Mouse (Mus musculus) hindbrain, embryonic 15.5 days (tissue): ENCODE measurements around the gene Gid8. TPM values are rescaled to one million over a fixed set of nuclear protein-coding genes. Genes with fewer than 3 reads are reported as not detected.
"Not testable (repeated sequence)": the region's sequence is repeated elsewhere in the genome, so short reads cannot be mapped to it uniquely, and the experiment has no call there.

Experiments used
- ATAC-seq: fragments of 200-750 bp; cut with Nextera tagmentation; 2 replicates; pipeline ENCODE4 v1.8.0; 2017; ENCODE audit warnings: low read depth, moderate number of reproducible peaks, moderate TSS enrichment; ENCODE audit not compliant: low FRiP score
- H3K27ac ChIP-seq: fragments of 300-500 bp; sonication (generic); replicated peaks from 2 replicates; pipeline ENCODE4 v1.5.1; 2015; ENCODE audit warnings: mild to moderate bottlenecking, inconsistent platforms
- H3K27me3 ChIP-seq: fragments of 300-500 bp; sonication (generic); 2 replicates; pipeline ENCODE4 v1.6.1; 2015; ENCODE audit warnings: control low read depth, inconsistent platforms
- H3K36me3 ChIP-seq: fragments of 300-500 bp; sonication (generic); 2 replicates; pipeline ENCODE4 v1.6.1; 2015; ENCODE audit warnings: control low read depth, inconsistent platforms
- H3K4me1 ChIP-seq: fragments of 300-500 bp; sonication (generic); replicated peaks from 2 replicates; pipeline ENCODE4 v1.6.1; 2015; ENCODE audit warnings: control low read depth, inconsistent platforms
- H3K4me2 ChIP-seq: fragments of 300-500 bp; sonication (generic); 2 replicates; pipeline ENCODE4 v1.6.1; 2015; ENCODE audit warnings: moderate library complexity, mild to moderate bottlenecking, inconsistent platforms
- H3K4me3 ChIP-seq: fragments of 300-500 bp; sonication (generic); 2 replicates; pipeline ENCODE4 v1.5.1; 2015; ENCODE audit warnings: mild to moderate bottlenecking, inconsistent platforms
- H3K9ac ChIP-seq: fragments of 300-500 bp; sonication (generic); 2 replicates; pipeline ENCODE4 v1.6.1; 2015; ENCODE audit warnings: inconsistent platforms
- H3K9me3 ChIP-seq: fragments of 300-500 bp; sonication (generic); 2 replicates; pipeline ENCODE4 v1.6.1; 2016; ENCODE audit warnings: control low read depth, inconsistent platforms
- WGBS: fragments of 180-500 bp; shearing (Covaris S2); methylation state at CpG from one replicate; pipeline ENCODE4 v1.1.7; 2015; 5-methylcytosine and 5-hydroxymethylcytosine counted together
- polyA plus RNA-seq: library from polyadenylated mRNA; unstranded; fragments of >200 nt; fragmentation: Nextera tagmentation; extraction: Ambion mirVana; gene quantifications from 2 replicates; pipeline ENCODE4 v1.2.1, GENCODE M21; 2015

Gid8 gene
- polyA plus RNA-seq, 1 experiment from 2014 or later: 54.9 TPM

DNA sequence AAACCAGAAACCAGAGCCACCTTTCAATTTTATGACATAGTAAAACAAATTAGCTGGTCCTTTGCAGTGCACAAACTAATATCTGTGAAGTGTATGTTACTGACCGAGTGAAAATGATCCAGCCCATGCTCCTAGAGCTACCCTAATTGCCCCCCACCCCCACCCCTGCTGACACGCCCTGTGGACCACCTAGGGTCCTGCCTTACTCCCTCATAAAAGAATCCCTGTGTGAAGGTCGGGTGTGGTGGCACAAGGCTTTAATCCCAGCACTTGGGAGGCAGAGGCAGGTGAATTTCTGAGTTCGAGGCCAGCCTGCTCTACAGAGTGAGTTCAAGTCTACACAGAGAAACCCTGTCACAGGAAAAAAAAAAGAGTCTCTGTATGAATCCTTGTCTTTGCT lies 1.6 kb downstream of the Gid8 start:
- Histone ChIP-seq H3K9me3 (no peaks in the 10 kb centered on the region), H3K4me3 (peak overlapping the region; percentile 91), H3K27me3 (no peaks in the 10 kb centered on the region), H3K36me3 (peaks cover 19% of the 10 kb centered on the region), H3K4me2 (peak overlapping the region; percentile 80), H3K27ac (no peak overlapping the region), H3K9ac (peak overlapping the region; percentile 99; the same call in 1 of the 2 replicates), H3K4me1 (peaks cover 36% of the 10 kb centered on the region)
- no peak for ATAC-seq
- 67% methylated on average over 4 of the region's 4 CpGs for WGBS

- Histone ChIP-seq H3K27ac (no peak overlapping the region), H3K9me3 (no peaks in the 10 kb centered on the region), H3K4me2 (no peak overlapping the region), H3K4me1 (peaks cover 35% of the 10 kb centered on the region), H3K36me3 (peaks cover 25% of the 10 kb centered on the region), H3K27me3 (no peaks in the 10 kb centered on the region), H3K9ac (no peak overlapping the region), H3K4me3 (no peak overlapping the region)
- no peak for ATAC-seq
- WGBS: 94% methylated on average over 5 of the region's 5 CpGs
Observed at GRCm38 (mm10) chr2:180712037-180712689, 2.2 kb downstream of the Gid8 start.

- H3K9ac ChIP-seq: not testable (repeated sequence)
- H3K36me3 ChIP-seq: peaks cover 61% of the 10 kb centered on the region
Observed at GRCm38 (mm10) chr2:180722748-180723147, 12.8 kb downstream of the Gid8 start.

DNA sequence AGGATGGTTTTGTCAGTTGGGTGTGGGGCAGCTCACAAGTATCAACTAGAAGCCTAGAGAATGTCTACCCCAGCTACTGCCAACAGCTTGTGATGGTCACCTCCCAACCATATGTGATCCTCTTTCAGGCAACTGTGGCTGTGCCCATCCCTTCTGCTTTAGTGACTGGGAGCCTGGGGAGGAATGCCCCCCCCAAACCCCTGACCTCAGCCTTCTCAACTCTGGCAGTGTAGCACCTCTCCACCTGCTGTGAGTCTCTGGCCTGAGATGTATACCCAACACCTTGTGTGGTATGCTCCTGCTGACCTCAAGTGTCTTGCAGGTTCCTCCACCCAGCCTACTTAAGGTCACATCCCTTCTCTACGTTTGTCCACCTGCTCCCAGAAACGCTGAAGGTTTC lies 13.9 kb downstream of the Gid8 start:
- no peak overlapping the region for H3K4me2 ChIP-seq
- H3K27ac ChIP-seq: no peak overlapping the region
- peaks cover 3% of the 10 kb centered on the region; the same call in 1 of the 2 replicates for H3K27me3 ChIP-seq
- peaks cover 50% of the 10 kb centered on the region for H3K36me3 ChIP-seq
- no peak overlapping the region for H3K4me3 ChIP-seq
- no peak overlapping the region for H3K9ac ChIP-seq
- no peaks in the 10 kb centered on the region for H3K9me3 ChIP-seq
- H3K4me1 ChIP-seq: peaks cover 6% of the 10 kb centered on the region
- no peak for ATAC-seq
- WGBS: 74% methylated on average over 2 of the region's 2 CpGs

More at GRCm38 (mm10) chr2:180722748-180723147, 12.8 kb downstream of the Gid8 start:
- not testable (repeated sequence) for H3K4me3 ChIP-seq, H3K4me1 ChIP-seq, H3K27me3 ChIP-seq, H3K27ac ChIP-seq, ATAC-seq, H3K4me2 ChIP-seq, H3K9me3 ChIP-seq
- 95% methylated on average over 5 of the region's 5 CpGs for WGBS

- no peak within 1 kb of the TSS for H3K9ac ChIP-seq
- H3K36me3 ChIP-seq: peaks cover 41% of the 10 kb centered on the region
- peak within 1 kb of the TSS; percentile 23; the same call in 1 of the 2 replicates for H3K4me2 ChIP-seq
- H3K9me3 ChIP-seq: no peaks in the 10 kb centered on the region
- H3K27me3 ChIP-seq: peaks cover 3% of the 10 kb centered on the region; the same call in 1 of the 2 replicates
- H3K4me3 ChIP-seq: no peak within 1 kb of the TSS
- peaks cover 6% of the 10 kb centered on the region for H3K4me1 ChIP-seq
- WGBS: 7% methylated on average over 18 of the region's 18 CpGs
- H3K27ac ChIP-seq: no peak within 1 kb of the TSS
- 0 out of 2 replicates have a peak, but pooled peaks have one; percentile 17 for ATAC-seq
Observed at GRCm38 (mm10) chr2:180724585-180725413, 14.9 kb downstream of the Gid8 start, which contains the start of gene Slc17a9. Gene Slc17a9, plus strand, starts transcription at chr2:180725263.

DNA sequence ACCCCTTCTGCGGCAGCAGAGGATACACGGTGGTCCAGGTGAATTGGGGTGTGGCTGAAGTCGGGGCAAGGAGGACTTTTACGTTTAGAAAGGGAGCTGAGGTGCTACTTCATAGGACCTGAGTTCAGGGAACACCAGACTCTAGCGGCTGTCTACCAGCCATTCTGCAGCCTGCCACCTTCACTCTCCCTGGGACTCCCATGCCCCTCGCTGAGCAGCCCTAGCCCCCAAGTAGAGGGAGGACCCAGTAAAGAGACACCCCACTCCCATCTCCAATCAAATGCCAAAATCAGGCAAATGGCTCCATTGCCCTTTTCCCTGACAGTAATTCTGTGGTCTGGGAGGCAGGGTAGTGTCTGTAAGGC lies 15.5 kb downstream of the Gid8 start:
- Histone ChIP-seq H3K9ac (no peak overlapping the region), H3K27me3 (peaks cover 3% of the 10 kb centered on the region; the same call in 1 of the 2 replicates), H3K9me3 (no peaks in the 10 kb centered on the region), H3K27ac (no peak overlapping the region), H3K4me3 (no peak overlapping the region), H3K4me1 (peaks cover 6% of the 10 kb centered on the region), H3K4me2 (peak overlapping the region; percentile 23; the same call in 1 of the 2 replicates), H3K36me3 (peaks cover 36% of the 10 kb centered on the region)
- 4% methylated on average over 6 of the region's 6 CpGs for WGBS
- ATAC-seq: no peak

- Histone ChIP-seq H3K27me3 (peaks cover 3% of the 10 kb centered on the region; the same call in 1 of the 2 replicates), H3K4me1 (peaks cover 6% of the 10 kb centered on the region), H3K4me2 (no peak overlapping the region), H3K9me3 (no peaks in the 10 kb centered on the region), H3K9ac (no peak overlapping the region), H3K36me3 (peaks cover 30% of the 10 kb centered on the region), H3K4me3 (no peak overlapping the region), H3K27ac (no peak overlapping the region)
- 32% methylated on average over 8 of the region's 8 CpGs for WGBS
- no peak for ATAC-seq
Observed at GRCm38 (mm10) chr2:180725856-180726629, 16.1 kb downstream of the Gid8 start.

DNA sequence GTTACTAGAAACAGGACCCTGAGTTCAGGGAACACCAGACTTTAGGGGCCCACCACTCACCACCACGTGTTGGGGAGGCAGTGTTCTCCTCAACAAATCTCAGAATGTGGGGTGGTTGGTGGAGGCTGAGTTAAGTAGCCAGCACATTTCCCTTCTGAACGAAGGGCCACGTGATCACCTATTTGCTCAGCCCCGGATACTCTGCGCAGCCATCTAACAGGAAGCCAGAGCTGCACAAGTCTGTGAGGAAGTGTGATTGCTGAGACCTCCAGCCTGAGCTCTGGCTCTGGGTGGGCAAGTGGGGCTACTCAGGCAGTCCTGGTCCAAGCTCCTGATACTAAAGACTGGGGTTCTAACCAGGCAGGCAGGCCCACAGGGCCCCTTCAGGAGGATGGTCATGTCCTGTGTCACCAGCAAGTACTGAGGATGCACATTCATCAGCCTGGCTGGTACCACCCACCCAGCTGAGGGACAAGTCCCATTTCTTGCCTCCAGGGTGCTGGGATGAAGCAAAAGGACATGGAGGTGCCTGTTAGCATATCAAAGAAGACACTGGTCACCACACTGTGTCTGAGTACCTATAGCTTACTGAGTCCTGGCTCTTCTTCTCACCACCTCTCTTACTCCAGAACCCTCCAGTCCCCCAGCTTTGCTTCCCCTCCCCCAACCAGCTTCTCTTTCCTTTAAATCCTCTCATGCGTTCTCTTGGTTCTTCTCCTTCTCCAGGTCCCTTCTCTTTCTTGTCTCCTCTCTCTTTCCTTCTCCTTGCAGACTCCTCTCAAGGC lies 16.9 kb downstream of the Gid8 start:
- H3K27me3 ChIP-seq: peaks cover 3% of the 10 kb centered on the region; the same call in 1 of the 2 replicates
- H3K4me2 ChIP-seq: no peak overlapping the region
- H3K4me1 ChIP-seq: peaks cover 6% of the 10 kb centered on the region
- H3K27ac ChIP-seq: no peak overlapping the region
- no peak for ATAC-seq
- no peak overlapping the region for H3K4me3 ChIP-seq
- H3K36me3 ChIP-seq: peaks cover 22% of the 10 kb centered on the region
- H3K9me3 ChIP-seq: no peaks in the 10 kb centered on the region
- H3K9ac ChIP-seq: no peak overlapping the region
- 76% methylated on average over 6 of the region's 6 CpGs for WGBS

- Histone ChIP-seq H3K9me3 (no peaks in the 10 kb centered on the region), H3K4me2 (no peak overlapping the region), H3K27me3 (peaks cover 3% of the 10 kb centered on the region; the same call in 1 of the 2 replicates), H3K9ac (no peak overlapping the region), H3K4me3 (no peak overlapping the region), H3K4me1 (peaks cover 6% of the 10 kb centered on the region), H3K36me3 (peaks cover 14% of the 10 kb centered on the region), H3K27ac (no peak overlapping the region)
- WGBS: 63% methylated on average over 4 of the region's 4 CpGs
- ATAC-seq: no peak
Observed at GRCm38 (mm10) chr2:180727613-180728021, 17.7 kb downstream of the Gid8 start.

- WGBS: 78% methylated on average over 3 of the region's 3 CpGs
- H3K9me3 ChIP-seq: no peaks in the 10 kb centered on the region
- ATAC-seq: no peak
Observed at GRCm38 (mm10) chr2:180731036-180731435, 21.1 kb downstream of the Gid8 start.

DNA sequence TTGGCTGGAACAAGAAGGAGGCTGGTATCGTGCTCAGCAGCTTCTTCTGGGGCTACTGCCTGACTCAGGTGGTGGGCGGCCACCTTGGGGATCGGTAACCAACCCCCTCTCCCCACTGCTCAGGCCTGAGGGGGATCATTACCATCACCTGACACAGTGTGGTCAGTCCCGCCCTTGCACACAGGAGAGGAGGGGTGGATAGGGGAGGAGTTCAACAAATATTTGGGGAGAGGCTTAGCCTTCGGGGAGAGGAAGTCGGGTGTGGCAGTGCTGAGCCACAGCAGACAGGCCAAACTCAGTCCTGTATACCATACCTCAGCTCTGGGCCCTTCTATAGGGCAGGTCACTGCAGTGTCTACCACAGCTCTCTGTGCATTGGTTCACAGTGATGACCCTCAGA lies 22.1 kb downstream of the Gid8 start:
- H3K9ac ChIP-seq: no peak overlapping the region
- no peak overlapping the region for H3K4me2 ChIP-seq
- H3K4me1 ChIP-seq: no peaks in the 10 kb centered on the region
- no peaks in the 10 kb centered on the region for H3K36me3 ChIP-seq
- H3K4me3 ChIP-seq: no peak overlapping the region
- H3K9me3 ChIP-seq: no peaks in the 10 kb centered on the region
- no peaks in the 10 kb centered on the region for H3K27me3 ChIP-seq
- no peak overlapping the region for H3K27ac ChIP-seq
- ATAC-seq: no peak
- WGBS: 77% methylated on average over 6 of the region's 6 CpGs

More at GRCm38 (mm10) chr2:180731036-180731435, 21.1 kb downstream of the Gid8 start:
- H3K27me3 ChIP-seq: no peaks in the 10 kb centered on the region
- H3K4me3 ChIP-seq: no peak overlapping the region
- no peak overlapping the region for H3K9ac ChIP-seq
- H3K36me3 ChIP-seq: no peaks in the 10 kb centered on the region
- no peak overlapping the region for H3K4me2 ChIP-seq
- no peaks in the 10 kb centered on the region for H3K4me1 ChIP-seq
- no peak overlapping the region for H3K27ac ChIP-seq
